Mouse (Mus musculus): ENCODE data around the gene Psmb5.
A peak's percentile ranks its signal among the peaks of the same experiment; 100 is the strongest.

Psmb5 gene

DNA sequence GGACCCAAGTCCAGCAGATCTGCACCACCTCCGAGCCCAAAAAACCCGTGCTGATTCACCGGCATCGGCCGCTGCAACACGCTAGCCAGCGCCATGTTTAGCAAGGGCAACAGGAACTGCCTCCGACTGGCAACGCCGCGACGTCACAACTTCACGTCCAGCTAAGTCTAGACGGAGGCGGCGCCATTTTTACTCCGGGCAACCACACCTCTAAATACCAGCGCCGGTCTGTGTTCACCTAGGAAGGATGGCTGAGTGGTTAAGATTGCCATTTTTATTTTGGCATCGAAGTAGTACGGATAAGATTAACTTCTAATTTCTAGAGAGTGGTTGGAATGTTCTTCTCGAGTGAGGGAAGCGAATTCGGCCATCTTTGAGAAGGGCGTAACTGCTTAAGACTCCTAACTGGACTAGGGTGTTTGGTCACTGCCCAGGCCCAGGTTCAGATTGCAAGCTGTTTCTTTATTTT, at the start of gene Psmb5:
Gene Psmb5 (minus strand): TSS at position 126 of the 469 bp plus-strand sequence.
- peak; percentile 92 to 93 for DNase-seq

DNA sequence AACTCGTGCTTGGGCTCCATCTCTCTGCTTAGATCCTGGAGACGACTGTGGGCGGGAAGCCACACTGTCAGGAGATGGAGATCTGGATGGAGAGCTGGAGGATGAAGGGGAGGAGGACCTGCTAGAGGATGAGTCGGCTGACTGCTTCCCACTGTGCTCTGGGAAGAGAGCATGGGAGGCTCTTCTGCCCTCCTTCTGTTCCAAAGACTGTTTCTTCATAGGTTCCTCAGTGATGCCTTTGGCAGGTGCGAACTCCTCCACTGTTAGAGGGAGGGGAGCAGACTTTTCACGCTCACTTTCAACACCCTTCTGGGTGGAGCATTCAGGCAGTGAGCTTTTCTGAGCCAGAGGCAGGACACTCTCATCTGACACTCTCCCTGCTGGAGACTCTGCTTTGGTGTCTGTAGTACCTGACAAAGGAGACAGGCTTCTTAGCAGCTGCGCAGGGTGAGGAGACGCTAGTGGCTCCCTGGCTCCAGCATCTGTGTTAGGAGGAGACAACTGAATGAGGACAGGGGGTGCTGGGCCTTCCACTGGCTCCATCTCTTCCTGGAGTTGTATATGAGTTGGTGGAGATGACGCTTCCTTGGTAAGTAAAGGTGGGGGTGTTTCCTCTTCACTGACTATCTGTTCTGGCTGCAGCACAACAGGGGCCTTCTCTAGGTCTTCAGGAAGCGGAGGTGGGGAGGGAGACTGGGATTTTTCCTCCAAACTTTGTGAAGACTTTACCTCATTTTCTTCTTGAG, 46.8 kb upstream of the Psmb5 start:
- no peak for DNase-seq

DNA sequence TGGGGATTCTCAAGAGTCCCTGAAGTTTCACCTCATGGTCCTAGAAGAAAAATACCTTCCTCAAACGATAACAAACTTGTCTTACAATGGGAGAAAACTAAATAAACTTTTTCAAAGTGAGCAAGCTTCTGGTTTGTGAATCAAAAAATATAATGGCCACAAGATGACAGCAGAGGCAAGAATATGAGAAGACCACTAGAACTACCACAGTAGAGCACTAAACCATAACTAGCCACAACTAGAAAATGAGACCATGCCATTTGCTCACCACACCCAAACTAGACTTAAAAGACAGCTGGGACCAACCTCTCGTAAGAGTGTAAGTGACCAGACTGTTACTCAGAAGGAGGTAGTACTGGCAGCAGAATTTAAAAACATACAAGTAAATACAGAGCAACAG, 42.2 kb upstream of the Psmb5 start:
- DNase-seq, result peak in 1 of 2 experiments; percentile 68

DNA sequence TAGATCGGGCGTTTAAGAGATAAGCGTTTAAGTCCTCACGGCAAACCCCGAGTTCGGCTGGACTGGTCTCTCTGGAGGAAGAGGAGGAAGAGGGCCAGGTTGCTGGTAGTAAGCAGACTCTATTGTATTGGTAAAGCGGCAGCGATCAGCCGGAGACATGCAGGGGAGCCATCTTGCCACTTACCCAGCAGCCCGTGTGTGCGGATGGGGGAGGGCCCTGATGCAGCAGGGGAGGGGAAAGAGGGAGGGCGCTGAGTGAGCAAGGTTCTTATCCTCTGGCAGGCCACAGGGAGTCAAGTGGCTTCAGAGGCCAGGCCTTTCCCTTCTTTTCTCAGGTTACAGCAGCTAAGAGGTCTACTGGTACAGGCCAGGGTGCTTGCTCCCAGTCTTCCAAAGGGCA, 35.7 kb upstream of the Psmb5 start:
- DNase-seq, result peak; percentile 88 to 92

DNA sequence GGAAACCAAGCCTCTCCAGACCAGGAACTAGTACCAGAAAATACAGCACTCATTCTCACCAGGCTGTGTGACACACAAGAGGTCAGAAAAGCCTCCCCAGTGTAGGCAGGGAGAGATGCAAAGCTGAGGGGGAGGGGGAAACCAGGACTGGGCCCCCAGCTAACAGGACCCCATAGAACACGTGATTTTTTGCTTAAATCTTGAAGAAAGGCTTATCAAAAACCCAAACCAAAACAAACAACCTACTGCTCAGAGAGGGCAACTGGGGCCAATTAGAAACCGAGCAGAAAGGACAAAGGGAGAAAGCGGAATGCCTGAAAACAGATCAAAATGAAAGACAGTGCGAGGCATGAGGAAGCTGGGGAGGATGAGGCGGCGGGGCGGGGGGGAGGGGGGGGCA, 35.0 kb upstream of the Psmb5 start:
- peak in 1 of 2 experiments; percentile 11 for DNase-seq

DNA sequence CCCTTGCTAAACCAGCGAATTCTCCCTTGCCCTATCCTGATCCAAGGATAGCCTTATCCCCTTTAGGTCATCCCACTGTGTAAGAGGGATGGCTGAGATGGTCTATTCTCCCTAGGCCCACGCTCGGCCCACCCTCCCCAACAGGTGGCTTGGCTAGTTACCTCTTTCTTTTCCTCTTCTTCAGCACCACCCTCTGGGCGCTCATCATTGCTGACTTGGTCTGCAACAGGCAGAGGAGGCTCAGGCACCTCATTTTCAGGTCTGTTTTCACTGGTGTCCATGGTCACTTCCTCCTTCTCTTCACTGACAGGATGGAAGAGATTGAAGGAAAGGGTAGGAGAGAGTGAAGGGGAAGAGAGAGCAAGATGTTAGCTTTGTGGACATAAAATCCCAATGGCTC, 33.7 kb upstream of the Psmb5 start:
- no peak for DNase-seq

DNA sequence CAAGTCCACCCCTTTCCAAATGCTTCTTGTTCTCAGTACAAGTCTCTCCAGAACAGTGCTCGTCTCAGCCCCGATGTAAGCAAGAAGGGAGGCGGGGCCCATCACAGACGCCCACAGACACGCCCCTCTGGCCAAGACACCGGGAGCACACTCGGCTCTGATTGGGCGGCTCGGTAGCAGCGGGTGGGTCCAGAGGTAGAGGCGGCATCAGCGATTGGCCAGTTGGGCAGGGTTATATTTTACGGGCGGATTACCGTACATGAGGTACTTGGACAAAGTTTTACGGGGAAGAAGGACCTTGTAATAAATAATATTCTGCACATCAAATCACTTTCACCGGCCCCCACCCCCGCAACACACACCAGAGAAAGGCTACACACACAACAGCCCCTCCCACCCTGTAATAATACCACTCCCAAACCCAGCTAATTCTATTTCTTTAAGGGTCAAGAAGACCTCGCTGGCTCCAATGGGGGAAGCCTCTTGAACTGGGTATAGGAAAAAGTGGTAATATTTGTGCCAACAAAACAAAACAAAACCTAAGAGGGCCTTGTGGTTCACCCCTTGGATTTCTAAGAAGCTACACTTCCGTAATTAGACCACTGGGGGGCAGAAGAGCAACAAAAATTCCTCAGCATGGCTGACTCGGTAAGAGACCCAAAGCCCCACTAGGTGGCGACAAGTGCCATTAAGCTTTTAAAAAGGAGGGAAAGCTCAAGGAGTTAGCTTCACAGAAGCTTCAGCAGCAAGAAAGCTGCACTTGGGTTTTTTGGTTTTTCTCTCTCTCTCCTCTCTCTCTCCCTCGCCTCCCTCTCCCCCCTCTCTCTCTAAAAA, 33.0 kb upstream of the Psmb5 start:
- DNase-seq, result peak; percentile 95 to 96

DNA sequence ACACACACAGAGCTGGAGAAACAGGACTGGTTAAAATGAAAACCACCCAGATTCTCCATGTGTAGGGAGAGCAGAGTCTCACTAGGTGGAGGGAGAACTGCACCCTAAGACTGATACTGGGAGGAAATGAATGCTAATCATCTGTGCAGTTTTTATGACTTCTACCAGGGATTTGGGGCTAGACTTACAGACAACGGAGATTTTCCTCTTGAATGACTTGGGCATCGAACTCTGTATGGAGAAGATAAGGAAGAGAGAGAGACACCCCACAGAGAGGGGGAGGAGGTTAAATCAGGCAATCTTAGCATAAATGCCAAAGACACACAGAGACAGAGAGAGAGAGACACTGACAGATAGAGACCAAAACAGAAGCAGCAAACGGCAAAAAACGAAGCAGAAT, 30.1 kb upstream of the Psmb5 start:
- no peak for DNase-seq

DNA sequence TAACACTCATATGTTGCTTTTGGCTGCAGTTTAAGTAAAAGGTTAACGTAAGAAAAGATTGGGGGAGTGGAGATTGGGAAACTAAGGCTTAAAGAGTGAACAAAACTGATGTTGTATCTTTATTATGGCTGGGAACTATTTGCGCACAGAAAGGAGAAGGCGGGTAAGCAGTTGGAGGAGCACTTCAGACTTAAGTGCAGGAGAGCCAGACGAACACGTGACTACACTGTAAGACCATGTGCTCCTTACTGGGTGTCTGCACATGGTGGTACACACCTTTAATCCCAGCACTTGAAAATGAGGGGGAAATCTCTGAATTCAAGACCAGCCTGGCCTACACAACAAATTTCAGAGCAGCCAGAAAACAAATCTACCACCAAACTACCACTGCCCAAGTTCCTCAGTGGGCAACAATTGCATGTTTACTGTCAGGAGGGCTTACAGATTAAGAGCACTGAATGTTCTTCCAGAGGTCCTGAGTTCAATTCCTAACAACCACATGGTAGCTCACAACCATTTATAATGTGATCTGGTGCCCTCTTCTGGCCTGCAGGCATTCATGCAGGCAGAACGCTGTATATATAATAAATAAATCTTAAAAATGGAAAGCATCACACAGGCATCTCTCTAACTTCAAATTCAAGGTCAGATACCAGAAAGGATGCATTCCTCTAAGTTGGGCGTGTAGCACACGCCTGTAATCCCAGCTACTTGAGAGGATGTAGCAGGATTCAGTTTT, 29.2 kb upstream of the Psmb5 start:
- no peak for DNase-seq

DNA sequence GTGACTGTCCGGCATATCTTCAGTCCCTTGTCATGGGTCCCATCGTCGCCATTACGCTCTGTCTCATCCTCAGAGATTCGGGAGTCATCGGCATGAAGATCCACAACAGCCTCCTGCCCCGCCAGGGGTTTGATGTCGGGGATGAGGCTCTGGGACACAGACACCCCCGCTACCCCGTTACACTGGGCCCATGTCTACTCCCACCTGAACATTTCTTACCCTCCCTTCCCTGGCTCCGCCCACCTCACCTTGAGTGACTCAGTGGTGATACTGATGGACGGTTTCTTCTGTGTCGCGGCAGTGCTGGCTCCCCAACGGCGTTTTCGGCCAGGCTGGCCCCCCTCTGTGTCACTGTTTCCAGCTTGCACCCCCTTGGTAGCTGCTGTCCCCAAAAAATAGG, 28.6 kb upstream of the Psmb5 start:
- DNase-seq, result no peak

DNA sequence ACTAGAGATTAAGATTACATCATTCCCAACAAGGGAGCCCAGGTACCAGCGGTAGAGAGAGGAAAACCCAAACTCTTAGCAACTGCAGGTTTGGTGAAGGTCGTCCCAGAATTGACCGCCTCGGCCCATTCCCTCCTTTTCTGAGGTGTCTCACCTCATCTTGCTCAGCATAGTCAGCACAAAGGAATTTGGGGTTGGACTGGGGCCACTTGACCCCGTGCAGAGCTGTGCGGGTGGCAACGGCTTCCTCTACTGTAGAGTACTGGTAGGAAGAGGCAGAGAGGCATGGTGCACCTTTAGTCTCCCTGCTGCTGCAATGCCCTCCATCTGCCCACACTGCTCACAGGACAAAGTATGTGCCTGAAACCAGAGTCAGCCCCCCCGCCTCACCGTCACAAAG, 26.5 kb upstream of the Psmb5 start:
- no peak for DNase-seq

DNA sequence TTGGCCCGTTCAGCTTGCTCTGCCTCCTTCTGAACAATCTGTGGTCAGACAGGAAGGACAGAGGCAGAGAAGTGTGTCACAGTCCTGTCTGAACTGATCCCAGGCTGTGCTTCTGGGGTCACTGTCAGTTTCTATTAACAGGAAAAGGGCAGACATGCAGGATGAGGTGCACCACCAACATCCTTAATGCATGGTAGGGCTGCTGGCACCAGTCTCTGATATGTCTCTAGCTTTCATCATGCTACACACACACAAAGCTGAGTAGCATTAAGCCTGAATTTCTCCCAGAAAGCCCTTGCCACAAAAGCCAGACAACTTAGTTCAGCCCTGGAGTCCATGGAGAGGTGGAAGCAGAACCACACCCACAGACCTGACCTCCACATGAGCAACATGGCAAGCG, 25.2 kb upstream of the Psmb5 start:
- DNase-seq, result no peak

DNA sequence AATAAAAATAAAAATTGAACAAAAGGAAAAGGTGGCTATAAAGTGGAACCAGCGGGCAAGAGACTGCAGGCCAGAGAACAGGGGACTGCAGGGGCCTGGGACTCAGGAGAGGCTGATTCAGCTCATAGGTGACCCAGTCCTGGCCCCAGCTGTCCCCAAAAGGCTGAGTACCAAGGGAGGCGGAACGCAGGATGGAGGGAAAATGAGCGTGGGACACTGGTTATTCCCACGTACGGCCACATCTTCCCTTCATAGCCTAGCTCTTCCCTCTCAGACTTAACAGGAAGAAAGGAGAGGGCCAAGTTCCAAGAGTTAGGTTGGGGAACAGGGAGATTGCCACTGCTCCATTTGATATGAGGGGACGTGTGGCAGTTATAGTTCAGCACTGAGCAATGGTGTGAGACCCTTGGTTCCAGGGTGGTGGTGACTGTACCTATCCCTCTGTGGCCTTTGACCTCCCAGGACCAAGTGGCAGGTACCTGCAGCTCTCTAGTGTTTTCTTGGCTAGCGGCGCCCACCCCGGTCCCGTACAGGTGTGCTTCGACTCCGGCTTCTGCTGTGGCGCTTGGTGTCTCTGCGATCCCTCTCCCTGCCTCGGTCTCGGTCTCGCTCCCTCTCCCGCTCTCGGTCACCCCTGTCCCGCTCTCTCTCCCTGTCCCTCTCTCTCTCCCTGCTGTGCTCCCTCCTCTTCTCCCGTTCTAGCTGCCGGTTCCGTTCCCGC, 24.6 kb upstream of the Psmb5 start:
- no peak for DNase-seq

DNA sequence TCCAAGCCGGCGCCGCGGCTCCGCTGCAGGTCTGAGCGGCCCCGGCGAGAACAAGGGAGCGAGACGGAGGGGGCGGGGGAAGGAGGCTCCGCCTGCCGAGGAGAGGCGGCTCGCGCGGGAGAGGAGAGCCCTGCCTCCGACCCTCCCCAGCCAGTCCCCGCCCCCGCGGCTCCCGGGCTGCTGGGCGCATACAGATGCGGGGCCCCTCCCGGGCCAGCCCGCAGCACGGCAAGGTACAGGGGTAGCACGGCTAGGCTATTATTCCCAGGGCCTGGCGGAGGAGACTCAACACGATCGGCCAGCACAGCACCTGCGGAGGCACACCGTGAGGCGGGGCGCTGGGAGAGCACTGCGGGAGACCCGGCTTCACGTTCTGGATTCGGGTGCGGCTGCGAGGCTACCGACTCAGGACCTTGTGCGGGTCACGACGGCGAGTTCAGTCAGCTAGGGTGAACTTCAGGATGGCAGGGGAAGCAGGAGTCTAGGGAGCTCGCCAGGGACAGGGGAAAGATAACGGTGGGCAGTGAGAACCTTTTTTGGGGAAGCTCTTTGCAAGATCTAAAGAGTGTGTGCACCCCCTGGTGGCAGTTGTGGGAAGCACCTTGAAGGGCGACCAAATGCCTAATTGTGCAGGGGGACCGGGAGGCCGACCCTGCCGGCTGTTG, 23.6 kb upstream of the Psmb5 start, which contains the start of gene Cdh24:
Gene Cdh24 (minus strand): TSS at position 60 of the 665 bp plus-strand sequence.
- DNase-seq, result peak; percentile 96 to 98

DNA sequence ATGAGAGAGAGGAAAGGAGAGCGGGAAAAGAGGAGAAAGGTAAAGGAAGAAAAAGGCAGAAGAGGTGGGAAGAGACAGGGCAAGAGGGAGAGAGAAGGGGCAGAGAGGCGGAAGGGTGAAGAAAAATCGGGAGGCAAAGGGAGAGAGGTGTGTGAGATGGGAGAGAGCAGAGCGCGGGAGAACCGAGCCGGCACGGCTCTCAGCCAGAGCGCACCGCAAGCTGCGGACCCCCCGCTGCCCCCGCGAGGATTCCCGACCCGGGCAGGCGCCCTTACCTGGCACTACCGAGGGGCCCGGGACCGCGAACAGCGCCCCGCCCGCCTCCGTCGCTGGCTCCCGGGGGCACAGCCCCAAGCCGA, 23.1 kb upstream of the Psmb5 start, which contains the start of gene Gm17606:
Gene Gm17606 (plus strand): TSS at position 7 of the 359 bp plus-strand sequence.
- no peak for DNase-seq

DNA sequence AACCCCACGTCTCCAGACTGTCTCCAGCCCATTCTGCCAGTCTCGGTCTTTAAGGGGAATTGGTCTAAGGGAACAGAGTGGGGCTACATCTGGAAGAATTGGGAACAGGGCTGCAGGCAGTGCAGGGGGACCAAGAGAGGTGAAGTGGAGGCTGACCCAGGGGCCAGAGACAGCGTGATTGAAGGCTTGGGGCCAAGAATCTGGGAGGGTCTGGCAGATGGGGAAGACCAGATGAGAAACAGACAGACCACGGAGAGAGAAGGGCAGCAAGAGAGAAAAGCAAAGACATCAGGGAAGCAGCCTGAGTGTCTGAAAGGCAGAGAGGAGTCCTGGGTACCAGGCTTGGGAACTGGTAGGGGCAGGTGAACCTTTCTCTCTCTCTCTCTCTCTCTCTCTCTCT, 22.3 kb upstream of the Psmb5 start:
- DNase-seq, result peak; percentile 54 to 67

DNA sequence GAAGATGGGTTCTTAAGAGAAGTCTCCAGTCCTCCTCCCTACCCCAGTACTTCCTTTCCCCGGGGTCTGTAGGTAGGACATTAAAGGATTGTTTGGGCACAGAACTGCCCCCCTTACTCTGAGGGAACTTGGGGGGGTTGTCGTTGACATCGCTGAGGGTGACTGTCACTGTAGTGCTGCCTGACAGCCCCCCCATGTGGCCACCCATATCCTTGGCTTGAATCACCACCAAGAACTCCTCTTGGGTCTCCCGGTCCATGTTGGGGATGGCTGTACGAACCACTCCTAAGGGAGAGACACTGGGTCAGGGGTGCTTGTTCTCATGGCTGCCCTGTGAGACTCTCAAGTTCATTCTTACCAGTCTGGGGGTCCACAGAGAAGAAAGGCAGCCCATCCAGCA, 20.4 kb upstream of the Psmb5 start:
- DNase-seq, result no peak

DNA sequence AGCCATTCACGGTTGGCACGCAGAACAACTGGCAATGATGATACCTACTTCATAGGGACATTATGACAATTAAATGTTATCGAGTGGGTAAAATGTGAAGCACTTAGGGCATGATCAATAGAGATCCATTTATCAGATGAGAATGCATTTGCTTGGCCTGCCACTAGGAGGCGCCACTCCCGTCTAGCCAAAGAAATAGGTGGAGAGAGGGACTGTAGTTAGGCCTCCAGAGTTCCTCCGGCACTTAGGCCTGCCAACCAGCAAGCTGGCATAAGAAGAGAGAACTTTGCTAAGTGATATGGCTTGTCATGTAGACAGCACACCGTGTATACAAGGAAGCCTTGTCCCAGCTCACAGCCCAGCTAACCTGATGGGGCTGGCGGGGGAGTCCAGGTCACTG, 19.1 kb upstream of the Psmb5 start:
- peak; percentile 73 to 80 for DNase-seq

DNA sequence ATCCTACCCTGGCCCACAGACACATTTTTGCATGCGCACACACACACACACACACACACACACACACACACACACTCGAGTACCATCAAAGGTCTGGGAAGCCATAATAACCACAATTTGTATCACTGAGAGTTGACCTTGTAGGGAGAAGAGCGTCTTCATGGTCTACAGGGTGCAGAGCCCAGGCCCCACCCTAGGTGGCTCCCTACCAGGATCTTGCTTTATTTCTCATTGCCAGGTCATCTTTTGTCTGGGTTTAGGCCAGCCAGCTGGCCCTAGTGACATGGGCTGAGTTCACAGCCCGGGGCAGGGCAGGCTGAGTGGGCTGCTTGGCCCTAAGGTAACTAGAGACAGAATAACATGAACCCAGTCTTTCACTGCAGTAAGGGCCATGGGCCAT, 16.4 kb upstream of the Psmb5 start:
- DNase-seq, result no peak

DNA sequence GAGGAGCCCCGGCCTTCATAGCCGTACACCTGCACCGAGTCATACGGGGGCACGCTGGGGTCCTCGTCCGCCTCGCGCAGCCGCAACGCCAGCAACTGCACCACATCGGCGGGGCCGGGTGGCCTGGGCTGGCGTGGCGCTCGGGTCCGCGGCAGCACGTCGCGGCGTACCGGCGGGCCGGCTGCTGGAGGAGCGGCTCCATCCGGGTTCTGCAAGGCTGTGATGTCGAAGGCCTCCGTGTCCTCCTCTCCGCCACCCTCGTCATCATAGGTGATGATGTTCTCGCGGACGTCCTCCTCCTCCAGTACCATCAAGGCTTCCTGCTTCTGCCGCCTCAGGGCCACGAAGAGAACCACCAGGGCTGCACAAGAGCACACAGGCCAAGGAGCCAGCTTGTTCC, 14.4 kb upstream of the Psmb5 start:
- DNase-seq, result no peak

DNA sequence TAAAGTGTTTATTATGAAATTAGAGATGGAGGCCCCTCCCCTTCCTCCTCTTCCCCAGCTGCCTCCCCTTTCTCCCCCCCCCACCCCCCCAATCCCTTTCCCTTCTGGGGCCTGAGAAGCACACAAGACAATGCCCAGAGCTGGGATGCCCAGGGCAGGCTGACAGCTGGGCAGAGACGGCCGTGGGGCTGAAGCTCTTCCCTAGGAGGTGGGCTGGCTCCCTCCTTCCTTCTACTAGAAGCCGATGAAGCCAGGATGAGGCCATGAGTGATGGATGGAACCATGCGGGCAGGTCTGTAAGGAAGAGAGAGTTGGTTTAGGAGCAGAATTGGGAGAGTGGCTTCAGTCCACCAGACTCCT, 13.4 kb upstream of the Psmb5 start:
- DNase-seq, result no peak

DNA sequence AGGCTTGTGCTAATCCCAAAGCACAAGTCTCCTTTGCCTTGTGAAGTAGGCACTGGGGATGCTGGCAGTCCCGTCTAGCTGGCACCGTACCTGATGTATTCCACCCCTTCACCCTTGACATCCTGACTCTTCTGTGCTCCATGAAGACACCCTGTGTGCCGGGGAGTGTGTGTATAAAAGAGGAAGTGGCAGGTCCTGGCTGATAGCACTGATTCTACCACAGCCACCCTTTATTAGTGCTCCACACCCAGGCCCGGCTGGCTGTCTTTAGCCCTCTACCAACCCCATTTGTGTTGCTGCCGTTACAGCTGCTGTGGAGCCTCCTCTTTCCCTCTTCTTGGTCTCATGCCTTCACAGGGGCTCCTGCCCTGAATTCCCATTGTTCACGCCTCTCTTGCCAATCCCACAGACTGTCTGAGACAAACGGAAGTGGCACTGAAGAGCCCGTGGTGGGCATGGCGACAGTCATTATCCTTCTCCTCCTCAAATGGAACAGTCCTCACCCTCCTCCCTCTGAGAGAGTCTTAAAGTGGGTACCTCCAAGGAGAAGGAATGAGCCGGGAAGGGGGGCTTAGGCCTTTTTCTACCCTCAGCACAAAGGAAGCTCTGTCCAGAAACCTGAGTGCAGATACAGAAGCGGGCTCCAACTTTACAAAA, 12.9 kb upstream of the Psmb5 start:
- no peak for DNase-seq
